Mouse (Mus musculus) midbrain, embryonic 14.5 days (tissue): ENCODE measurements around the gene Gm17509. TPM values are rescaled to one million over a fixed set of nuclear protein-coding genes. Genes with fewer than 3 reads are reported as not detected.
"Not testable (repeated sequence)": the region's sequence is repeated elsewhere in the genome, so short reads cannot be mapped to it uniquely, and the experiment has no call there.

ENCODE experiments used
- ATAC-seq: fragments of 200-750 bp; cut with Nextera tagmentation; 2 replicates; pipeline ENCODE4 v1.8.0; 2017; ENCODE audit warnings: moderate number of reproducible peaks, moderate library complexity; ENCODE audit not compliant: low FRiP score, low TSS enrichment
- DNase-seq: peaks from one replicate; pipeline ENCODE4 v3.0.0-alpha.2; 2015
- H3K27ac ChIP-seq: fragments of 300-500 bp; sonication (generic); replicated peaks from 2 replicates; pipeline ENCODE4 v1.5.1; 2014; ENCODE audit warnings: mild to moderate bottlenecking, low read depth, low read length, moderate library complexity
- H3K27me3 ChIP-seq: fragments of 300-500 bp; sonication (generic); 2 replicates; pipeline ENCODE4 v1.6.1; 2014; ENCODE audit warnings: low read length, control low read depth, mixed read lengths; ENCODE audit not compliant: control insufficient read depth, insufficient read depth
- H3K36me3 ChIP-seq: fragments of 300-500 bp; sonication (generic); 2 replicates; pipeline ENCODE4 v1.6.1; 2014; ENCODE audit warnings: low read length, control low read depth; ENCODE audit not compliant: control insufficient read depth, insufficient read depth
- H3K4me1 ChIP-seq: fragments of 300-500 bp; sonication (generic); 2 replicates; pipeline ENCODE4 v1.6.1; 2014; ENCODE audit warnings: mild to moderate bottlenecking, antibody characterized with exemption, low read length, control low read depth; ENCODE audit not compliant: control insufficient read depth, insufficient read depth
- H3K4me2 ChIP-seq: fragments of 300-500 bp; sonication (generic); 2 replicates; pipeline ENCODE4 v1.6.1; 2014; ENCODE audit warnings: mild to moderate bottlenecking, low read length, moderate library complexity
- H3K4me3 ChIP-seq: fragments of 300-500 bp; sonication (generic); replicated peaks from 2 replicates; pipeline ENCODE4 v1.5.1; 2014; ENCODE audit warnings: low read depth, low read length
- H3K9ac ChIP-seq: fragments of 300-500 bp; sonication (generic); replicated peaks from 2 replicates; pipeline ENCODE4 v1.6.1; 2014; ENCODE audit warnings: mild to moderate bottlenecking, low read length, moderate library complexity
- H3K9me3 ChIP-seq: fragments of 300-500 bp; sonication (generic); 2 replicates; pipeline ENCODE4 v1.6.1; 2016; ENCODE audit warnings: low read length, control low read depth, mixed read lengths; ENCODE audit not compliant: control insufficient read depth
- WGBS: fragments of 180-500 bp; shearing (Covaris S2); extraction: QIAGEN DNeasy Blood & Tissue Kit; methylation state at CpG from one replicate; pipeline ENCODE4 v1.1.7; 2014; 5-methylcytosine and 5-hydroxymethylcytosine counted together
- polyA plus RNA-seq: library from polyadenylated mRNA; unstranded; fragments of >200 nt; fragmentation: Nextera tagmentation; extraction: Ambion mirVana; gene quantifications from 2 replicates; pipeline ENCODE4 v1.2.1, GENCODE M21; 2014

The Gm17509 gene
- polyA plus RNA-seq, 1 experiment from 2014 or later: 0.55 TPM

DNA sequence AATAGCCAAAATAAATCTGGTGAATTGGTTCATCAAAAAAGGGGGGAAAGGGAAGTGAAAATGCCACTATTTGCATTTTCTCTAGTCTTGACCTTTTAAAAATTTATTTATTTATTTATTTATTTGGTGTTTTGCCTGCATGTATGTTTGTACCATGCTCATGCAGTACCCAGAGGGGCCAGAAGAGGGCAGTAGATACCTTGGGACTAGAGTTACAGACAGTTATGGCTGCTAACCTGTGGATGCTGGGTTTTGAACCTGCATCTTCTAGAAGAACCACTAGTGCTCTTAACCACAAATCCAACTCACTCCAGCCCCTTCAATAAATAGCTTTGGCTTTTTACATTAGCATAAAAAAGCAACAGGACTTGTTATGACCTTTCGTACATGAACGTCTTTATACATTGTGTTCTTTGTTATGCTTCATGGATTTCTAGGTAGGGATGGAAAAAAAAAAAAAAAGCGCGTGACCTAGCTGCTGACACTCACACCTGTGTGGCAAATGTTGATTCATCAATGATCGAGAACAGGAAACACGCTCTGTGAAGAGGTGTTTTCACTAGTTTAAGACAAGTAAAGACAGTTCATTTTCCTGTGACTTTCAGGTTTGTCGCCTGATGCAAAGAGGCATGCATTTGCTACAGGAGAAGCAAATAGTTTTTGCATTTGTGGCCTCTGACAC lies 22.3 kb downstream of the Gm17509 start:
- Histone ChIP-seq H3K9me3 (no peaks in the 10 kb centered on the region), H3K27ac (no peak overlapping the region), H3K9ac (no peak overlapping the region), H3K4me1 (no peaks in the 10 kb centered on the region), H3K4me3 (no peak overlapping the region), H3K27me3 (no peaks in the 10 kb centered on the region), H3K4me2 (no peak overlapping the region), H3K36me3 (no peaks in the 10 kb centered on the region)
- no peak; the same call in 1 of the 2 replicates for ATAC-seq
- 89% methylated on average over 7 of the region's 7 CpGs for WGBS
- DNase-seq: peak; percentile 80

DNA sequence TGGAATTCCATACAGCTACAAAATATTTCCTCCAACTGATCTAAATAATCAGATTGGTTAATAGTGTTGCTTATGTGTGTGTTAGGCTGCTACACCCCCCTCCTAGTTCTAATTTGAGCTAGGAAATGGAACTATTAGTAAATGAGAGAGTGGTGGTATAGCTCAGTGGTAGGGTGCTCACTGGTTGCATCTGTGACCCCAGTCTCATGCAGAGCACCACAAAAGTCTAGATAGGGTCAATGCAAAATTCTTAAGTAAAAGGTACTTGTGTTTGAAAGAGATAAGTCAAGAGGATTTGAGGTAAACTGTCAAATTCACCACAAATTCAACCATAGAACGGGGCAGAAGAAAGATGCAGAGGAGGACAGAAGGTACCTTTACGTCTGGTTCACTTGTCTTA lies 23.2 kb downstream of the Gm17509 start:
- no peaks in the 10 kb centered on the region for H3K36me3 ChIP-seq
- H3K9me3 ChIP-seq: no peaks in the 10 kb centered on the region
- H3K4me3 ChIP-seq: no peak overlapping the region
- DNase-seq: no peak
- 96% methylated on average over 2 of the region's 2 CpGs for WGBS
- H3K27ac ChIP-seq: no peak overlapping the region
- H3K9ac ChIP-seq: no peak overlapping the region
- ATAC-seq: no peak
- no peaks in the 10 kb centered on the region for H3K27me3 ChIP-seq
- no peak overlapping the region for H3K4me2 ChIP-seq
- no peaks in the 10 kb centered on the region for H3K4me1 ChIP-seq

DNA sequence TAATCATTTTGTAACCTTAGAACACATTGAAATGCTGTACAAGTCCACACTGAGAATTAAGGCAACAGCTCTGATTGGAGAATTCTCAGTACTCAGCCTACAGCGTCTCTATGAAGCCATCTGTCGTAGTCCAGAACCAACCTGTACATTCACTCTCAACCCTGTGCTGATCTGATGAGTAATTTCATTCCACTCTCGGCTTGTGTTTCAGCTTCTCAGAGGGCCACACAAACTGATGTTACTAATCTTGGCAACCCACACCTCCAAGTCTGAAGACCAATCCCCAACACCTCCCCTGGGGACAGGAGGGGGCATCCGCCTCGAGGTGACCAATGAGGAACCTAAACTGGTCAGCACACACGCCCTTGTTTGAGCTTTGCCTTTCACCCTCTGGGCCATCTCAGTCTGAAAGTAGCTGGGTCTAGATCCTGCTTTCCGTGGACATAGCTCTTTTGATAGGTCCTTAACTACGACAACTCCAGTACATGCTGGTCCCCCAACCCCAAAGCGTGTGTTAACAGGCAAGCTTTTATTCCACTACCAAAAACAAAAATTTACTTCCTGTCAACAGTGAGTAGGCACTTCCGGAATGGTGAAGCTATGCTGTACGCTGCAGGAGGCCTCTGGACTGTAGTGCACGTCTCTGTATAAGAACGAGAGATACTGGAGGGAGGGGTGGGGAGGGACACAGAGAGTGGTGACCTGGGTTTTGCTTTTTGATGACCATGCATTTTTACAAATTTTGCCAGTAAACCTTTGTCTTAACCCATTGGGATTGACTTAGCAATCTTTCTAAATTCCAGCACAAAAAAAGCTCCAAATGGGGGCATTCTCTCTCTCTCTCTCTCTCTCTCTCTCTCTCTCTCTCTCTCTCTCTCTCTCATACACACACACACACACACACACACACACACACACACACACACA lies 25.0 kb downstream of the Gm17509 start:
- Histone ChIP-seq H3K4me2 (no peak overlapping the region), H3K27ac (no peak overlapping the region), H3K9ac (no peak overlapping the region), H3K4me3 (no peak overlapping the region), H3K36me3 (no peaks in the 10 kb centered on the region), H3K9me3 (no peaks in the 10 kb centered on the region), H3K27me3 (no peaks in the 10 kb centered on the region), H3K4me1 (no peaks in the 10 kb centered on the region)
- ATAC-seq (no peak), DNase-seq (no peak)
- 93% methylated on average over 13 of the region's 13 CpGs for WGBS

DNA sequence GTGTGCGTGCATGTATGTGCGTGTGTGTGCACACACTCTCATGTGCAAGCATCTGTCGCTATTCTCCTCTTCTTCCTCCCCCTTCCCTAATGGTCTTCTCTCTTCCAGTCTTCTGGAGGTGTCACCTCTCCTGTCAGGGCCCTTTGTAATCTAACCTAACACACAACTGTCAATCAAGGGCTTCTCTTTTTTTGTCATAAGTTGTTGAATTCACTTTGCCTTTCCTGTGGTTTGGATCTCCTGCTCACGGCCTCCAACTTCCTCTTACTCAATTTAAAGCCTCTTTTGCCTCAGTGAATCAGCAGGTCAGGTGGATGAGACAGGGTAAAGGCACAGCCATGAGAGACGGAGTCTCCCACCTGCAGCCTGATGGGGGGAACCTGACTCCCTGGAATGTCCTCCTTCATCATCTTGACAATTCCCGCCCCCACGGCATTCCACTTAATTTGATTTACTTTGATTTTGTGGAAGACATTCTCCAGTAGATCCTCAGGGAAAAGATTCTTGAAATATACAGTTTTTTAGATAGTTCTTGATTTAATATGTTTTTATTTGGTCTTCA lies 27.4 kb downstream of the Gm17509 start:
- WGBS: 86% methylated on average over 7 of the region's 7 CpGs
- Histone ChIP-seq H3K27ac (no peak overlapping the region), H3K9ac (no peak overlapping the region), H3K4me3 (no peak overlapping the region), H3K4me1 (no peaks in the 10 kb centered on the region), H3K9me3 (no peaks in the 10 kb centered on the region), H3K36me3 (no peaks in the 10 kb centered on the region), H3K27me3 (no peaks in the 10 kb centered on the region), H3K4me2 (no peak overlapping the region)
- ATAC-seq (no peak), DNase-seq (no peak)

DNA sequence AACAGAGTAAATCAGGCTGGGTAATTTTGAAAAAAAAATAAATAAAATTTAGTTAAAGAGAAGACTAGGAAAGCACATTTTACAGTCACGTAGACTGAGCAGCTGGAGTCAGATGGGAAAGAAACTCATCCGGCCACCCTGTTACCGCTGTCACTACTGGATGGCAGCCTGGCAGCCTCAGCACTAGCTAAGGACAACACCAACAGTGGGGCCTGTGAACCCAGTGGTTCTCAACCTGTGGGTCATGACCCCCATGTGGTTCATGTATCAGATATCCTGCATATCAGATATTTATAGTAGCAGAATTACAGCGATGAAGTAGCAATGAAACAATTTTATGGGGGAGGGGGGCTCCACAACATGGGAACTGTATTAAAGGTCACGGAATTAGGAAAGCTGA lies 28.7 kb downstream of the Gm17509 start:
- Histone ChIP-seq H3K4me3 (no peak overlapping the region), H3K4me1 (no peaks in the 10 kb centered on the region), H3K27me3 (no peaks in the 10 kb centered on the region), H3K27ac (no peak overlapping the region), H3K4me2 (no peak overlapping the region), H3K9me3 (no peaks in the 10 kb centered on the region), H3K9ac (no peak overlapping the region), H3K36me3 (no peaks in the 10 kb centered on the region)
- DNase-seq: no peak
- 87% methylated on average over 5 of the region's 5 CpGs for WGBS
- ATAC-seq: no peak

DNA sequence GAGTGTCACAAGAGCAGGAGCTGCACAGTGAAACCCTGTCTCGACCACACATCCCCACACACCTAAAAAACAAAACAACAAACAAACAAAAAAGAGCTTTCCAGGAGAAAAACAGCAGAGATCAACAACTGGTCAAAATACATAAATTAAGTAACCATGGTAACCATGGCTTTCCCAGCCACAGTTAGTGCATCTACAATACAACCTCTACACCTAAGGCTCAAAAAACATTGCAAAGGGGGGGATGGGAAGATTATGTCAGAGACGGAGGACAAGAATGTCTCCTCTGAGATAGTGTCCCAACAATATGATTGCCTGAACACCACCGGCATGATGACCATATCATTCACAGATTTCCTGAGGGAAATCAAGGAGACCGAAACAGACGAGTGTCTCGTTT lies 35.5 kb downstream of the Gm17509 start:
- Histone ChIP-seq H3K27me3 (no peaks in the 10 kb centered on the region), H3K4me3 (no peak overlapping the region), H3K27ac (no peak overlapping the region), H3K9me3 (no peaks in the 10 kb centered on the region), H3K4me1 (no peaks in the 10 kb centered on the region), H3K4me2 (no peak overlapping the region), H3K9ac (no peak overlapping the region), H3K36me3 (no peaks in the 10 kb centered on the region)
- 79% methylated on average over 6 of the region's 6 CpGs for WGBS
- DNase-seq (peak; percentile 25), ATAC-seq (no peak)

DNA sequence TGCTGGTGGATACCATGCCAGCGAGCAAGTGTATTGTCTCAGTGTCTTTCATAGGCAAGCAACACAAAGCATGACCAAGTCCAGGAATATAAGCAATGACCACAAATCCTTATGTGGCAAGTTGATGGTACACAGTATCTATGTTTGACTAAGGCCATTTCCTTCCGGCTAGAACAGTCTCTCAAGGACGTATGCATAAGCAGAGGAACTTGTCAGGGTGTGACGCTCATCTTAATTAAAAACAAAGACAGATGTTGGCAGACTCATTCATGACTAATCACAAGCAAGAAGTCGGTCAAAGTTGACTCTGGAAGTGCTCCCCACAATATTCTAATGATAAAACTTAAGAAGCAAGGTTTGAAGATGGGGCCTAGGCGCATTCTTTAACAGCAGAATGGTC lies 37.6 kb downstream of the Gm17509 start:
- H3K9me3 ChIP-seq: no peaks in the 10 kb centered on the region
- H3K4me1 ChIP-seq: no peaks in the 10 kb centered on the region
- no peak overlapping the region for H3K9ac ChIP-seq
- H3K4me3 ChIP-seq: no peak overlapping the region
- DNase-seq: no peak
- H3K27ac ChIP-seq: no peak overlapping the region
- H3K27me3 ChIP-seq: no peaks in the 10 kb centered on the region
- WGBS: 83% methylated on average over 6 of the region's 6 CpGs
- H3K4me2 ChIP-seq: no peak overlapping the region
- no peak for ATAC-seq
- no peaks in the 10 kb centered on the region for H3K36me3 ChIP-seq

DNA sequence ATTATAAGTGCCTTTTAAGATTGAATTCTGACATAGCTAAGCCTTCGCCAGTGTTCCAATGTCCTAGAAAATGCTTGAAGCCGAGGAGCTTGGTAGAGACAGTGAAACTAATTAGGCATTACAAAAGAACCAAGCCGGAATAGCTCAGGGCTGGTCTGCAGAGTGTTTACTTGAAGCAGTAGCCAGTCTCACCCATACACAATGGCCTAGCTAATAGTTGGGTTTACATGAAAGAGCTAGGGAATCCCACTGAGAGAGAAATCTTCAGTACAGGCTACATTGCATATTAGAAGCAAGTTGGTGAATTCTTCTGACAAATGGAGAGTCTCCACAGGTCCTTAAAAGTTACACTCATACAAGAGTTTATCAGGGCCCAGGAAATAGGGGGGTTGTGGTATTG lies 40.0 kb downstream of the Gm17509 start:
- DNase-seq, H3K4me2 ChIP-seq, H3K9ac ChIP-seq, H3K27me3 ChIP-seq, H3K9me3 ChIP-seq, H3K4me1 ChIP-seq, H3K36me3 ChIP-seq, ATAC-seq, H3K27ac ChIP-seq, H3K4me3 ChIP-seq: not testable (repeated sequence)
- WGBS: 55% methylated on average over 3 of the region's 3 CpGs
